Mouse (Mus musculus): ENCODE measurements around the gene Ddx55.

Gene Ddx55

DNA sequence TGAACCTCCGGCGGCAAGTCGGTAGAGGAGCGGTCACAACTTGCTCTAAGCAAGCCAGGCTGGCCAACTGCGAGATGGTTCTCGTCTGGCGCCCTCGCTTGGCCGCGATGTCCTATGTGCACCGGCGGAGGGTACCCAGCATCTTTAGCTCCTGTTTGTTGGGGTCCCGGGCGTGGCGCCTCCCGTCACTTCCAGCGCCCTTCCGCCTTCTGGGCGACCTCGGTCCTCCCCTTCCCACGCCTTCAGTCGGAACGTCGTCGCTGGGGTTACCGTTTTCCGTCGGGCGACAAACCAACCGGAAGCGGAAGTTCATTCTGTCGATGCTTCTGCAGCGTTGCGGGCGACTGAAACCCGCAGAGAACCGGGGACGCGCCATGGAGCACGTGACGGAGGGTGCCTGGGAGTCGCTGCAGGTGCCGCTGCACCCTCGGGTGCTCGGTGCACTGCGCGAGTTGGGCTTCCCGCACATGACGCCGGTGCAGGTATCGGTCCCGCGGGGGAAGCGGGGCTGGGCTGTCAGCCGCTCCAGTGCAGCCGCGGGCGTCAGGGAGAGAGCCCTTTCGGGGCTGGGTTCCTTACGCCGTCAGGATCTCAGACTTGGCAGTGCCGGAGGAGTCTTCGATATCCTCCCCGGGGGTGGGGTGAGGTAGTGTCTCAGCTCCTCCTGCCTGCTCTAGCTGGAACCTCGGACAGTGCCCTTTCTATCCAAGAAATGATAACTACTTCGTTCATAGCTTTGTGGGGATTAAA, at the start of gene Ddx55:
Gene Ddx55, plus strand, starts transcription at position 307 of the 750 bp plus-strand sequence.
- peak; percentile 94 to 95 for DNase-seq (ENCODE audit: low spot score in 2 of 2)

DNA sequence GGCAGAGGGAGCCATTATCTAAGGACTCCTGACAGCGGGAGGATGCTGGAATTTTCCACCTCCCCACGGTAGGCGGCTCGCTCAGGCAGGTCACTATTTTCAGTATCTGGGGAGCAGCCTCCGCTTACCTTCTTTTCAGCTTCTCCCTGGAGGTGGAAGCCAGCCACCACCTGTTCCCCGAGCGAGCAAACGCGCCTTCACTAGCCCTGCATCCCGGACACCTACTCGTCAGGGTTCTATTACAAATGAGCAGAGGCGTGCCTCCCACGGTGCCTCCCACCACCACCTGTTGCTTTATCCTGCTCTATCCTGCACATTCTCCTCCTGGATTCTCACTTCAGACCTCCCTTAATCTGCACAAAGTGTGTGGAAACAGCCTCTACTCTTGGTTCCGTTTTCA, 48.9 kb upstream of the Ddx55 start:
- peak; percentile 60 to 65 for DNase-seq (ENCODE audit: low spot score in 2 of 2)

- DNase-seq (ENCODE audit: low spot score in 2 of 2): no peak
These were observed 47.4 kb upstream of the Ddx55 start for GRCm38 (mm10) chr5:124505235-124505634.

DNA sequence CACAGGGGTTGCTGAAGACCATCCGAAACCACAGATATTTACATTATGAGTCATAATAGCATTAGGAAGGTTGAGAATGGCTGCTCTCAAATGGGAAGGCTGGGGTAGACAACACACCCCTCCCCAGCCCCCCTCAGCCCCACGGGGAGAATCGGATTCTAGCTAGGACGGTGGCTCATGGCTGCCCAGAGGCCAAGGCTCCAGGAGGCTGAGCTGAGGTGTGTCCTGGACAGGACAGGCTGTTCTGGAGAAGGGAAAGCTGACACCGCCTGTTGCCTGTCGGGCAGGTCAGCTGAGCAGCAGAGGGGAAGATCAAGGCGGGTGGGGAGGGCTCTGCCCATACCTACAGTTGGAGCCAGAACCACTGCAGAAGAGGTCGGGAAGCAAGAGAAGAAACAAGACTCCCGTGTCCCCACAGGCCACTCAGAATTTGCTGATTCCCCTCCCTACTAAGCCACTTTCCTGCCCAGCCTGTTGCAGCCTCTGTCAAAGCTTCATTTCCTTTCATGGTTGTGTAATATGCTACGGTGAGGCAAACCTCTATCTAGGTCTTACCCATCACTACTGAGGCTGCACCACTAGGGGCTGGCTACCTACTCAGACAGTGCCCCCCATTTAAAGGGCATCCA, 45.8 kb upstream of the Ddx55 start:
- DNase-seq (ENCODE audit: low spot score in 2 of 2): no peak

GRCm38 (mm10) chr5:124509200-124509599, 43.5 kb upstream of the Ddx55 start:
- no peak for DNase-seq (ENCODE audit: low spot score in 2 of 2)

DNA sequence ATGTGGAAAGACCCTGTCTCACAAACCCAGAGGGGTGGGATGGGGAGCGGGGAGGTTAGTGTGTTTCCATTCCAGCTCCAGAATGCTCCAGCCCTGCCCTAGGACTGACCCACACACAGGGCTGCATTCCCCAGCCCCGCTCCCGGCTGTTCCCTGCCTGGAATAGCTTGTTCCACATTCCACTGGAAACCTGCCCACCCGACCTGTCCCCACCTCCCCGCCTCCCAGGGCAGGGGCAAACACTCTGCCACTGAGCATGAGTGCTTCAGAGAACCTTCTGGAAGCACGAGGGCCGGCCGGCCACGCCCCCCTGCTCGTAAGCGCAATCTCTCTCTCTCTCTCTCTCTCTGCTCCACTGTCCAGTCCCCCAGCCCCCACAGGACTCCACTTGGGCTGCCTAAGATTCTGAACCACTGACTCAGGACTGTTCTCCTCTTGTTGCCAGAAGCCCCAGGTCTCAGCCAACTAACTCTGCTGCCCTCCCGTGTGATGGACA, 42.9 kb upstream of the Ddx55 start:
- DNase-seq (ENCODE audit: low spot score in 2 of 2): no peak

- DNase-seq (ENCODE audit: low spot score in 2 of 2): no peak
These were observed 42.1 kb upstream of the Ddx55 start for GRCm38 (mm10) chr5:124510536-124511050.

- no peak for DNase-seq (ENCODE audit: low spot score in 2 of 2)
These were observed 36.9 kb upstream of the Ddx55 start for GRCm38 (mm10) chr5:124515789-124516188.

- peak; percentile 79 to 87 for DNase-seq (ENCODE audit: low spot score in 2 of 2)
These were observed 34.0 kb upstream of the Ddx55 start for GRCm38 (mm10) chr5:124518648-124519047.

DNA sequence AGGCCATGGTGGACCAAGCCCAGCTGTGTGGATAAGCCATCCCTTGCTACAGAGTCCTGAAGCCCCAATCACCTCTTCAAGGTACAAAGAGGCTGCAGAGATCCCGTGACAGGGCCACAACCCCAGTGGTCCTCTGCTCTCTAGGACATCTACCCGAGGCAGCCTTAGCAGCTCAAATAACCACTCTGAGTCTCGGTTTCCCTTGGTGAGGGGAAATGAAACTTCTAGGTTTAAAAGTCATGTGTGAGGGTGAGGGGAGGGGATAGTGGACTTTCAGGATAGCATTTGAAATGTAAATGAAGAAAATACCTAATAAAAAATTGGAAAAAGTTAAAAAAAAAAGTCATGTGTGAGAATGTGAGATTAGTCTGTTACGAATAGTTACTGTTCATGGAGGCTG, 31.1 kb upstream of the Ddx55 start:
- no peak for DNase-seq (ENCODE audit: low spot score in 2 of 2)

- no peak for DNase-seq (ENCODE audit: low spot score in 2 of 2)
These were observed 29.6 kb upstream of the Ddx55 start for GRCm38 (mm10) chr5:124523032-124523431.

GRCm38 (mm10) chr5:124524943-124525342, 27.7 kb upstream of the Ddx55 start:
- DNase-seq (ENCODE audit: low spot score in 2 of 2): no peak

- no peak for DNase-seq (ENCODE audit: low spot score in 2 of 2)
These were observed 24.3 kb upstream of the Ddx55 start for GRCm38 (mm10) chr5:124528351-124528750.

DNA sequence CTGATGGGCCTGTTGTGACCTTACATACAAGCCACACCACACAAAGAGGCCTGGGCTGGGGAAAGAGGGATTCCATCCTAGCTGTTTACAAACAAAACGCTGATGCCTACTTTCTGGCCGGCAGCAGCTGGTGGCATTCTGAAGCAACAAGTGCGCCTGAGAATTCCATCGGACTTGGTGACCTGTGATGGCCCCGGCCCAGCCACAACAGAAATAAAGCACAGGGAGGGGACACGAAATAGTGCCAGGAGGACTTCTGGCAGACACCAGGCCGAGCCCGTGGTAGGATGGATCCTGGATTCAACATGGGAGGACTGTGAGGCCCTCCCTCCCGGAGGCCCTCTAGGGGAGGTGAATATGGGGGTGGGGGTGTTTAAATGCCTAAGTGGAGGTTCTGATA, 23.9 kb upstream of the Ddx55 start:
- DNase-seq (ENCODE audit: low spot score in 2 of 2): no peak

DNA sequence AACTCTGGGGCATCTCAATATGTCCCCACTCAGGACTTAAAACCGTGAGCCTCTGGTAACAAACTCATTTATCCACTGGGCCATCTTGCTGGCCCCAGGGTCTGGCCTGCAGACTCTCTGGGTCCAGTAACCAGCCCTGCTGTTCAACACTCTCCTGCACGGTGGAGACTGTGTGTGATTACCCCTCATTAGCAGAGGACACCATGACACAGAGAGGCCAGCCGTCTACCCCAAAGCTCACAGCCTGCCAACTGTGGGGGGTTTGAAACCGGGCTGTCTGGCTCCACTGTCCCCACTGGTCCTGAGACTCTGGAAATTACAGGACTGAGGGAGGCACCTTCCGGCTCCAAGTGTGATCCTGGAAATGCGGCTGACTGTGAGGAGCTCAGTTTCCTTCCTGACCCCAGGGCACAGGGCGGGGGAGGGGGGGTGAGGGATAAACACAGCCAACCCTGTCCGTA, 23.4 kb upstream of the Ddx55 start:
- DNase-seq (ENCODE audit: low spot score in 2 of 2): no peak

DNA sequence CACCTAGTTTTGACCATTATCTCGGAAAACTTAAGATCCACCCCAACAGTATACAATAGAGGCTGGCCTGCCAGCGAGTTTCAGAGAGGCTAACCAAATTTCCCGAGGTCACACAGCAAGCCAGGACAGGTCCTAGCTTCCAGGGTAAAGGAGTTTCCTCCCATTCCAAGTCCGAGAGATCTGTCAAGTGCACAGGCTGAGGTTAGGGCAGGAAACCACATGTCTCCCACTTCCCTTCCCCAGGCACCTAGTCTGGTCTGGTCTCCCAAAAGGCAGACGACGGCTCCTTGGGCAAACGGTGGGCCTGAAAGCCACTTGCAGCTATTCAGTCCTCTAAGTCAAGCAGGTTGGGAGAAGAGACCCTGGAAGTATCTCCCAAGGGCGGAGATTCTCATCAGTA, 23.0 kb upstream of the Ddx55 start:
- no peak for DNase-seq (ENCODE audit: low spot score in 2 of 2)

DNA sequence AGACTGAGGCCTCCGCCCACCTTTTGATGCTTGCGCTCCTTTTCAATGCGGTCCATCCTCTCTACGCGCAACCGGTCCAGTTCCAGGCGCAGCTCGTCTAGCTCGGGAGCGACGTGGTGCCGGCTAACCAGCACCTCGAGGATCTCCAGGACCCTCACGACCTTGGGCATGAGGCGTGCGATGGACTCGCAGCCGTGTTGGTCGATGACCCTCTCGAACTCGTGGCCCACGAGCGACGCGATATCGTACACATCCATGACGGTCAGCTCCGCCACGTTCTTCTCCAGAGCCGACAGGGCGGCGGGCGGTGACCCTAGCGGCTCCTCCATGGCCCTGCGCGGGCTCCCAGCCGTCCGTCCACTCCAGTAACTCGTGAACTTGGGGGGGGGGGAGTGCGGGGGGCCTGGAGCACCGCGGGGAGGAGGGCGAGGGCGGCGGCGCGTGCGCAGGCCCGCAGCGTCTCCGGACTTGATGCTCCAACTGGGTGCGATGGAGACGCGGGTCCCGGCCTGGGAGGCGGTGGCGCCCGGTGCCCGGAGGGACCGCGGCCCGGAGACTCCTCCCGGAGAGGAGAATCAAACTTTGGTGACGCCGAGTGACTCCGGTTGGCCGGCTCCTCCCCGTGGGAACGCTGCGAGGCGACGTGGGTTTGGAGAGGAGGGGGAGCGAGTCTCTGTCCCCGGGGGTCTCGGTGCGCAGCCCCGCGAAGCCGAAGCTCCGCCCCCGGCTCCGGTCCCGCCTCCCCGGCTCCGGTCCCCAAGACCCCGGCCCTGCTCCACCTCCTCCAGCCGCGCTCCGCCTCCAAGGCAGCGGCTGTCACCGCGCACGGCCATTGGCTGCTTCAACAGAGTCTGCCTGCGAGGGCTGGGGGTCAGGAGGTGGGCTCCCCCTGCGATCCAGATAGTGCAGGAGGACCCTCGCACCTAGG, 21.7 kb upstream of the Ddx55 start, which contains the start of gene Rilpl1:
Gene Rilpl1, minus strand, starts transcription at position 737 of the 928 bp plus-strand sequence.
- peak; percentile 90 for DNase-seq (ENCODE audit: low spot score in 2 of 2)

GRCm38 (mm10) chr5:124531583-124531930, 21.1 kb upstream of the Ddx55 start:
- DNase-seq (ENCODE audit: low spot score in 2 of 2): no peak

DNA sequence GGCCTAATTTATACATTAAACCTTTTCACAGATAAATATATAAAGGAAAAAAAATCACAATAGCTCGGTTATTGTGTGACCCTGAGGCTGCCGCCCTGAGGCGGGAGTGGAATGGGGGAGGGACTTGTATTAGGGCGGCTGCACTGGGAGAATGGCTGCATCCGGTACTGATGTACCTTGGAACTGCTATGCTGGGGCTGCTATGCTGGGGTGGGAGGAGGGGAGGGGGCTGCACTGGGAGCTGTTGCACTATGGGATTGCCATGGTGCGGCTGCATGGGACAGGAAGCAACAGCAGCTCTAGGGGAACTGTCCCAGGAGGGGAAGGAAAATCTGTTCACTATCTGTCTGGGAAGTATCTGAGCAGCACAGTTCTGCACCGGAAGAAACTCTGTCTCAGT, 20.2 kb upstream of the Ddx55 start:
- DNase-seq (ENCODE audit: low spot score in 2 of 2): no peak

DNA sequence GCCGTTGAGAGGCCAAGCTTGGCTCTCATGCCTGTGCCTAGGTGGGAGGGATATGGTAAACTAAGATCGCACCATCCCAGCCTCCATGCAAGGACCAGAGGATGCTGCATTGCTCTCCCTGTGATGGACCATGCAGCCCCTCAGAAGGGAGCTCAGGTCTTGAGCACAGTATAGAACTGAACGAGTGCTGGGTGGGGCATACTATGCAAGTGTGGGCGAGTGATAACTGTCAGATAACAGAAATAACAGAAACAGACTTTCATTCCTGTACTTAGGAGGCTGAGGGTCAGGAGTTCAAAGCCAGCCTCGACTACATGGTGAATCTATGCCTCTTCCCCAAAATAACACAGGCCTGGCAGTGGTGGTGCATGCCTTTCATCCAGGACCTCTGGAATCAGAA, 17.6 kb upstream of the Ddx55 start:
- no peak for DNase-seq (ENCODE audit: low spot score in 2 of 2)

- no peak for DNase-seq (ENCODE audit: low spot score in 2 of 2)
These were observed 15.9 kb upstream of the Ddx55 start for GRCm38 (mm10) chr5:124536776-124537175.
